Mouse (Mus musculus) T-helper 17 cell (primary cell): ENCODE data around the gene Itpr3.

Experiments used
- in situ Hi-C, 2 experiments: fragments of 300-600 bp; cut with MboI, MseI; formaldehyde crosslinking; loops; 1 replicate in 1 of 2; 2 replicates in 1 of 2; pipeline ENCODE4 v1.15.1; 2025; ENCODE audit warnings: high pct_unique_total_duplicates in 2 of 2

The Itpr3 gene

DNA sequence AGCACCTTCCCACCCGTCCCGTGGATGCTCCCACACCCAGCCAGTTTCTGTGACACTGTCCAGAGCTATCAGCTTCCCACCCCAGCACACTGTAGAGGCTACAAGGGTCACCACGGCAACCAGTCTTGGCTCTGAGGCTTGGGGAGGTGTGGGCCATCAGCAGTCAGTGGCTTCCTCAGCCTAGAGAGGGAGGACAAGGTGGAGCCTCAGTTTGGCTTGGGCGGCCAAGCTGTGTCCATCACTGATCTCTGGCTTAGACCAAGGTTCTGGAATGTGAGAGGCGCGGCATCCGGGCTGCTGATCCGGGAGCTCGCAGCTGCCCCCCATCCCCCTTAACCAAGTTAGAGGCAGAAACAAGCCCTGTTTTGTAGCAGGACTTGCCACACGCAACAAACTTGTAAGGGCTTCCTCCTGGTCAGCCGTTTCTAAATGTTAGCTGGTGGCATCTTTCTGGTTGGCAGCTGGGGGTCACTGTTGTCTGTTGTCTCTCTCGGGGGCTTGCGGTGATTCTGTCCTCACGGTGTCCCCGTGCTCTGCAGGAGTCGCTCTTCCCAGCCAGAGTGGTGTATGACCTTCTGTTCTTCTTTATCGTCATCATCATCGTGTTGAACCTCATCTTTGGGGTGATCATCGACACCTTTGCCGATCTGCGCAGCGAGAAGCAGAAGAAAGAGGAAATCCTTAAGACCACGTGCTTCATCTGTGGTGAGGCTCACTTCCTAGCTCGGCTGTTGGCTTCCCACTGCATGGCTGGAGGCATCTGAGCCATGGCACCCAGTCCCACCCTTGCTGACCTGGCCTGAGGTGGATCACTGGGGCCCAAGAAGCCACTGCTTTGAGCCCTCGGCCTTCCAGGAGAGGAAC, 61.8 kb downstream of the Itpr3 start:
- in situ Hi-C loops = no loop called here

DNA sequence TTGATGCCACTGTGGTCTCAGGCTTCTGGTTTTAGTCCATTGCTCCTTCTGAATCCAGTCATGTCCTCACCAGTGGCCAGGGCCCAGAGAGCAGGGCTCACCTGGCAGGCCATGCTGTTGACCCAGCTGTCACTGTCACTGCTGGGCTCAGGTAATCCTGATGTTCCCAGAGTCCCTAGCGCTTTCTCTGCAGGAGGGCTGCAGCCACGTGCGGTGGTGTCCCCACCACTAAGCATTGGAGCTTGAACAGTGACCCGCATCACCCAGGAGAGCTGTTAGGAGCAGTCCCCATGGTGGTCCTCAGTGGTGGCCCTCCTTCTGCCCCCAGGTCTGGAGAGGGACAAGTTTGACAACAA, 62.4 kb downstream of the Itpr3 start:
- in situ Hi-C loops = no loop called here

DNA sequence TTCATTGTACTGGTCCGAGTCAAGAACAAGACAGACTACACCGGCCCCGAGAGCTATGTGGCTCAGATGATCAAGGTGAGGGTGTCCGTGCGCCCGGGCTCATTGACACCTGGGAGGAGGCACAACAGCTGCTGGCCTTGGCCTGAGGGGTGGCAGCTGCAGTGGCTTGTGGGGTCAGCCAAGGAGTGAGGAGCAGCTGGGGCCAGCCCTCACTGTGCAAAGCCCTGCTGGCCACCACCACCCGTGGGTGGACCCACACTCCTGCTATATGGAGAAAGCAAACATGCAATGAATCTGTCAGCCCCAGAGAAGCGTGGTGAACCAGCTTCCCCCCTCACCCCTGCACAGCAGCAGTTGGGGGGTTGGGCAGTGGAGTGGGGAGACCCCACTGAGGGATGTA, 62.9 kb downstream of the Itpr3 start:
- in situ Hi-C loops = no loop called here

DNA sequence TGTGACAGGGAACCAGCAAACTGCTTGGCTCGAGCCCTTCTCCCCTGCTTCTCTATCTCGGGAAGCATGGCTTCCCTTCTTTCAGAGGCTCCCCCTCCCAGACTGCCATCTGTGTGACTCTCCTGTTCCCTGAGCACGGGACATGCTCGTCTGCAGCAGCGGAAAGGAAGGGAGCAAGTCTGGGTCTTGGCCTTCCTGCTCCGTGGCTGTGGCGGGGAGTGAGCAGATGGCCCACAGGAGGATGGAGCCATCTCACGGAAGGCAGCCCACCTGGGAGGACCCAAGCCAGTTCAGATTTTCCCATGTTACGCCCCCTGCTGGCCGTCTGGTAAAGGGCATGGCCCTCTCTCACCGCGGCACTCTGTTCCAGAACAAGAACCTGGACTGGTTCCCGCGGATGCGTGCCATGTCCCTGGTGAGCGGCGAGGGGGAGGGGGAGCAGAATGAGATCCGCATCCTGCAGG, 63.5 kb downstream of the Itpr3 start:
- in situ Hi-C loops = no loop called here

DNA sequence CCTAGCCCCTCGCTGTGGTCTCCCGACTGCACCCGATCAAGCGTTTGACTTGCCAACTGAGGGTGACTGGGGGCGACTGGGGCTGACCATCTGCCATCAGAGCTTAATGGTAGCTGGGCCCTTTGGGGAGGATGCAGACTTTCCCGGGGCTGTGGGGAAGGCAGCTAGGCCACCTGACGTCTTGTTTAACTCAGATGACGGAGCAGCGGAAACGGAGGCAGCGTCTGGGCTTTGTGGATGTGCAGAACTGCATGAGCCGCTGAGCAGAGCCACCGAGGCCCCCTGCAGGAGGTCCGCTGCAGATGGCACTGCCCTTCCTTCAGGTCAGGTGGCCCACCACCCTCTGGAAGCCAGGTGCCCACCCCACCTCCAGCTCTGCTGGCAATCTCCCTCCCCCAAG, 64.2 kb downstream of the Itpr3 start:
- in situ Hi-C loops = no loop called here

DNA sequence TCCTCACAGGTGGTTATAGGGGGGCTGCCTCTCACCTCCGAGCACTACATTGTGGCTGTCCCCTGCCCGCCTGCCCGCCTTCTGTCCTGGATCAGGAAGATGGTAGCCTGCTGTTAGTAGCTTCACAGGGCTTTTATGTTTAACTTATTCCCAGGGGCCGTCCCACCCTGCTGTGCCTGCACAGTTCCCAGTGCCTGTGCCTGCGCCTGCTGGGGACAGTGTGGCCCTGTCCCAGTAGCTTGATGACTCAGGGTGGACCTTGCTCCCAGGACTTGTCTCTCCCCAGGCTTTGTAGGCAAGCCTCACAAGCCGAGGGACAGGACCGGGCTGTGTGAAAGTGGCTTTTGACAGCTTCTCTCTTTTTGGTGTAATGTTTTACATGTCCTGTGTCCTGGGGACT, 64.7 kb downstream of the Itpr3 start:
- in situ Hi-C loops = no loop called here

DNA sequence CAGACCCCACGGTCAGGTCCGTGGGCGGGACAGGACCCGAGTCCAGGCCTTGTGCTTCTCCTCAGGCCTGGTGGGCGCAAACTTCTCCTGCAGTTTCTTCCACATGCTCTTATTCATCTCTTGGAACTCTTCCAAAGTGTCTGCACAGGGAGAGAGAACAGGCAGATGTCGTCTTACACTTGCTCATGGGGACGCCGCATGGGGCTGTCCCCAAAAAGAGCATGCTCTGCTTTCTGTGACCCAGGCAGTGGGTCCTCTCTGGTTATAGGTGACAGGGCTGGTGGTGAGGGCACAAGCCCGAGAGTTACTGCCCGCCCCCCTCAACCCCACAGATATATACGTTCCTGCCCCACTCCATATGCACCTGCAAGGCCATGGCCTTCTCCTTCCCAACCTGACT, 65.6 kb downstream of the Itpr3 start:
- in situ Hi-C loops = no loop called here

DNA sequence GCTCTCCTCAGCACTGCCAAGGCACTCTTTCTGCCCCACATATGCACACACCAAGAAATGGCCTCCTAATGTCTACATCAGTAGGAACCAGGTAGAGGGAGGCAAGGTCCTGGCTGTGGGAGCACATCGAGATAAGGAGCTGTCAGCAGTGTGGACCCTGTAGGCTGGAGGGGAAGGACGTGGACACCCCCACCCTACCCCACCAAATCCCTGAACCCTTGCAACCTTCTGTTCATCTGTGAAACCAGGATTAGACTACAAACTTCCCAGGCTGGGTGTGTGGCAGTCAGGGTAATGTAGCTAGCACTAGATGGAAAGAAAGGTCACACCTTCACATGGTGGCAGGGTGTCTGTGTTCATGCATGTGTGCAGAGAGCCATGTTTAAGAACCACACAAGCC, 66.0 kb downstream of the Itpr3 start:
- in situ Hi-C loops = no loop called here

DNA sequence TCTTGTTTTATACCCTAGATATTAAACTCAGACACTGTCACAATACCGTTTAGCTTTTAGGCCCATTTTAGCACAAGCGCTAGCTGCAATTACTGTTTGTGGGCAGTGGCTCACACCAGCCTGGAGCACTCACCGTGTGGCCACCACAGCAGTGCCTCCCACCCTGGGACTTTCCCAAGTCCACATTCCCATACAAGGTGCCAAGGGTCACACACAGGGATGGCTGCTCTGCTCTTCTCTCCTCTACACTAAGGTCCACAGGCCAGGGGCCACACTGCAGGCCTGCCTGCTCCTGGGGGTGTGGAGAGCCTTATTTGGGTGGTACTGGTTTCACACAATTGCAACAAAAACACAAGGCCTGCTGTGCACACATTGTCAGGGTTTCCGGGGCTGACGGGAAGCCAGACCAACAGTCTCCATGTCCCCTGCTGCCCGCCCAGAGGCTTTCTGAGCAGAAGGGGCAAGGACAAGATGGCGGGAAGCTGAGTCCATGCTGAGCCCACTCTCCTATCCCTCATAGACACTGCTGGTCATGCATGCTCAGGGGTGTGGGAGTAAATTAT, 66.8 kb downstream of the Itpr3 start:
- in situ Hi-C loops = no loop called here

DNA sequence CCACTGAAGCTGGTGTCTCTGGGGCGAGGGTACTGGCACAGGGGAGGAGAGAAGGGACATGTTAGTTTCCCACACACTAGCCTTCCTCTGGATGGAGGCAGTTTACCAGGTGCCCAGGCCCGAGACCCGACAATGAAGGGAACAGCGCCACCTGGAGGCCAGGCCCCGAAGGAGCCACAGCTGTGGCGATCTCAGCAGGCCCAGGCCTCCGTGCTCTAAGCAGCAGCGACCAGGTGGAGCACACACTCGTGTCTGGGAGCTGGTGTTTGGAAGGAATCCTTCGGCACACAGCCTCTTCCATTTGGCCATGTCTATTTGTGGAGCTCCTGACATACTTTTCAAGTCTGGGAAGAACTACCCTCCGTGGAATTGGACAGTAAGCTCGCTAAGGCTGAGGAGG, 68.1 kb downstream of the Itpr3 start:
- in situ Hi-C loops = no loop called here

DNA sequence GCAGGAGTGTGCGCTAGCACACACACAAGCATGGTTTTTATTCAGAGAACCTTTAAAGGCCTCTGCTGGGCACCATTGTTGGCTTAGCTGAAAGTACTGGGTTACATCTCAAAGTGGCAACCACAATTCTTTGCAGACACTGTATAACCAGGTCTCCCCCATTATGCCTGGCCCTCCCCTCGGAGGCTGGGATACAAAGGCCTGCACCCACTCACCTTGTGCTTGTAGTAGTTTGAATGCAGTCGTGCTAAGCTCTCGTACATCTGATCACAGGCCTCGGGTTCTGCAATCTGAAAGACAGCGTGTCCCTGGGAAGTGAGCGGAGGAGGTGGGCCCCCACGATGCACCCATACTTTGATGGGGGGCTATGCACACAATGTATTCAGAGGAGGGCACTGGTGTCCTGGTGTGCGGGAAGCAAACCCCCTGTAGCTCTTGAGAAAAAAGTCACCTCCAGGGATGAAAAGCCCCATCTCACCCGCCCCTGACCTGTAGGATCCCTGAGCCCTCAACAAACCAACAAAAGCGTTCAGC, 68.6 kb downstream of the Itpr3 start:
- in situ Hi-C loops = no loop called here

DNA sequence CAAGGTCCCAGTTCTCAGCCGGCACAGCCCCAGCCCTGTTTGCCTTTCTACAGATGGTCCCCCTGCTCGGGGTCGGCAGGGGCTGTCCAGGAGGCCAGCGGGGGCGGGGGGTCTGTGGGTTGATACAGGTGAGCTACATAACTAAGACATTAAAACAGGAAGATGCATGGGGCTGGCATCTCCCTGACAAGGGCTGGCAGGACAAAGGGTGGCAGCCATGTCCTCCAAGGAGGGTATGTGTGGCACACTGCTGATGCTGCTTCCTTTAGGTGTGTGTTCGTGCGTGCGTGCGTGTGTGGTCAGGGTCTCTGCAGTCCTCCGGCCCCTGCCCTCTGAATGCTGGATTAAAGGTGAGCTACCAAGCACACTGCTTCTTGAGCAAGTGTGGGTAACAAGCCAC, 69.9 kb downstream of the Itpr3 start:
- in situ Hi-C loops = no loop called here

DNA sequence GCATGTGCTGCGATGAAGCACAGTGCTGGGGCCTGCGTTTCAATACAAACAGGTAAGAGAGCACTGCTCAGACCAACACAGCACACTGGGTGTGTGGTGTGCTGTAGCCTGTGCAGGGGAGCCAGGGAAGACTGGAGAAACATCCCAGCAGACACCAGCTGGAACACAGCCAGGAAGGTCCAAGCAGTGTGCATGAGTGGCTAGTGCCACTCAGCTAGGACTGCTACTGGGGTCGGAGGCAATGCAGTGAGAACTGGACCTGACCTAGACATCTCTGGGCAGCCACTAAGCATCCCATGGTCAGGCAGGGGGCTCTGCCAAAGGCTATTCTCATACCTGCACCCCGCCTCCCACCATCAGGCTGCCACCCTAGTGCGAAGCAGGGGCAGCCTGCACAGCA, 71.1 kb downstream of the Itpr3 start:
- in situ Hi-C loops = no loop called here

DNA sequence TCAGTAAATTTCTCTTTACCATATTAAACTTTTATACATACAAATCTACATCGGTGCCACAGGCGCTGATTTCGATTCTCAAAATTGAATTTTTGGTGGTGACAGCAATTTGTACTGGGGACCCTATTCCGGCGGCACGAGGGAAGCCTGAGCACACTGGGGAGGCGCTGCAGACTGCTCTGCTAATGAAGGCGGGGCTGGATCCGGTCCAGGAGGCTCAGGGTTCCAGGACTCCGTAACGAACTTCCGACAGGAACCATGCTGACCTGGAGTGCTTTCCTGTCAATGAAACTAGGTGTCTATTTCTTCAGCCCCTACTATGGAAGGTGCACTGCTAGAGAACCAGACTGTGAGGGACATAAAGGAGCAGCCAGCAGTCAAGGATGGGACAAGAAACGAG, 72.2 kb downstream of the Itpr3 start:
- in situ Hi-C loops = no loop called here

DNA sequence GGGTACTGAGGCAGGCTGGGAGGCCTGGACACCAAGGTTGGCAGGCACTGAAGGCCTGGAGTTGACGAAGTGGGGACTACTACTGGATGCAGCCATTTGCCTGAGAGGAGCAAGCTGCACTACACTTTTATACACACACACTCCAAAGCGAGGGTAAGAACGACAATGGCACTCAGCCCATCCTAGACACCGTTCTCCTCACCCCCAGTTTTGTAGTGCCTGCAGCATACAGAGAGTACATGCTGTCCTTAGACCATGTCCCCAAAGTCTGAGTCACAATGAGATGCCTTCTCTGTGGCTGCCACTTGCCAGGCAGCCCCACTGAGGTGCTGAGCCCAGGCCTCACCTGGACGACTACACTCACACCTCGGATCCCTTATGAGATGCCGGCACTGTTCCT, 72.7 kb downstream of the Itpr3 start:
- in situ Hi-C loops = no loop called here

DNA sequence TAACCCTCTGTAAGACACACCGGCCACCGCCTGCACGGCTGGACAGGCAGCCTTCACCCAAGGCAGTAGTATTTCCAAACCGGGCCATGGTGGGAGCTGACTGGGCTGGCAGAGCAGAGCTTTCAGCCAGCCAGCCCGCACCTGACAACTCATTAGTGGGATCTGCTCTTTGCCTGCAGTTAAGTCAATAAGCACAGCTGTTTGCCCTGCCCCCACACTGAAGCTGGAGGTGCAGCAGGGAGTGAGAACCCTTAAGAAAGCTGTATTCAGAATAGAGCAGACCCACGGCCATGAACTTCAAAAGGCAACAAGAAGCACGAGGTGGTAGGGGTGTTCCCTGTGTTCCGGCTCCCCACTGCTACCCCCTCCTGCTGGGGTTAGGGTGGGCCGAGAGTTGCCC, 73.1 kb downstream of the Itpr3 start:
- in situ Hi-C loops = no loop called here

DNA sequence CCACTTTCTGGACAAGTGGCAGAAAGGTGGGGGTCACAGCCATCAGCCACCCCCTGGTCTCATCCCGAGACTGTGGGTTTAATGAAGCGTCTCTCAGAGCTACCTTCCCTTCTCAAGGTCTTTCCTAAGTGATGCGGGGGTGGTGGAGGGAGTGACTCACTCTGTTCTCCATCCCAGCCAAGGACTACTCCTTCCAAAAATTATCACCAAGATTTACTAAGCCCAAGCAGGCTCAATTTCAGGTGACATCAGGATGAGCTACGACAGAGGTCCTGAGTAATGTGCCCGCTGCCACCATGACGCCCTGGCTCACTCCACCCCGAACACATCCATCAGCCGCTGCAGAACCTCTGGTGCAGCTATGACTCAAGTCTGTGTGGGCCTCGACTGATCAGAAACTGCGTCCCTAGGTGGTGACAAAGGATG, 74.1 kb downstream of the Itpr3 start:
- in situ Hi-C loops = no loop called here

DNA sequence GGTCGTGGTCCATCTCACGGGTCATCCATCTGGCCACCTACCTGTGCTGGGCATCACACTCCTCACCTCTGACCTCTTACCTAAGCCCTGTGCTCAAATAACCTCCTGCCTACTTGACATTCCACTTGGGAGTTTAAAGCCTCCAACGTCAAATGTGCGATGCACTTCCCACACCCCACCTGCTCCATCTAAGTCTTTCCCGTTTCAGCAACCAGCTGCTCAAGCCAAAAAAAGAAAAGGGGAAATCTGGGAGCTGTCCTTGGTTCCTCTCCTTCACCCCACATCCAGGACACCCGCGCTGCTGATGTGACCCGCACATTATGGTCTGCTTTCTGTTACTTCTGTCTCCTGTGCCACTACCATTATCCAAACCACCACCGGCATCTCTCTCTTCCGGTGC, 75.1 kb downstream of the Itpr3 start:
- in situ Hi-C loops = no loop called here

DNA sequence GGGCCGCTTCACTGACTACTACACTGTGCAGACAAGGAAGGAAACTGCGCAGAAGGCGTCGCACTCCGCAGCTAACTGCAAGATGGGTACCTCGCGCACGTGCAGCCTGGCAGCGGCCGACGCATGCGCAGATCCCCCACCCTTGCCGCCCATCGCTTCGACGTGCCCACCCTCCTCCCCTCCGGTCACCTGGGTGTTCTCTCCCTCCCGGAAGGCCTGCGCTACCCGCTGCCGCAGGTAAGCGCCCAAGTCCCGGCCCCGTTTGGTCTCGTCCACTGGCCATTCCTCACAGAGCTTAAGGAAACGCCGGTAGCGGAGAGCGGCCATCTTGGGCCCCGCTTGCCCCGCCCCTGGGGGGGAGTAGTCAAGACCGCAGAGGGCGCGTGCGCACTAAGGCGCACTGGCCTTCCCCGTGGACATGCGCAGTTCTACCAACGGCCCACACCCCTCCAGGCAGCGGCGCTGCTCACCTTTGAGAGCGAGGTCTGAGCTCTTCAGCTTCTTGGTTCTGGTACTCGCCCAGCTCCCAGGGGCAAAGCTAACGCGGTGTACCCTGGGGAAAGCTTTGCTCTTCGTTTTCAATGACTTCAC, 76.5 kb downstream of the Itpr3 start, which contains the start of gene Uqcc2:
TSS of gene Uqcc2 (minus strand) at position 366 of the 591 bp plus-strand sequence.
- in situ Hi-C loops = no loop called here

DNA sequence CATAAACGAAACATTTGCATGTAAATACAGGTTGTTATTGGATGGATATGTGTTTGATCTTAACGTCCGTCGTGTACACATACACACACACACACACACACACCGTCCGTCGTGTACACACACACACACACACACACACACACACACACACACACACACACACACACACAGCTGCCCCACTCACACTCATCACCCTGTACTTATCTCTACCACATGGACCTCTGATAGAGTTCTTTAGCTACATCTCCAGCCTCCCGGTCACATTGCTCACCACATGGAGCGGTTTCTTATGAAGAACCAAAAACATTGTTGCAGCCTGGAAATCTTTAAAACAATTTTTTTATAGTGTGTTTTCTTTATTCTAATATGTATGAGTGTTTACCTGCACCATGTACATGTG, 77.1 kb downstream of the Itpr3 start:
- in situ Hi-C loops = no loop called here

DNA sequence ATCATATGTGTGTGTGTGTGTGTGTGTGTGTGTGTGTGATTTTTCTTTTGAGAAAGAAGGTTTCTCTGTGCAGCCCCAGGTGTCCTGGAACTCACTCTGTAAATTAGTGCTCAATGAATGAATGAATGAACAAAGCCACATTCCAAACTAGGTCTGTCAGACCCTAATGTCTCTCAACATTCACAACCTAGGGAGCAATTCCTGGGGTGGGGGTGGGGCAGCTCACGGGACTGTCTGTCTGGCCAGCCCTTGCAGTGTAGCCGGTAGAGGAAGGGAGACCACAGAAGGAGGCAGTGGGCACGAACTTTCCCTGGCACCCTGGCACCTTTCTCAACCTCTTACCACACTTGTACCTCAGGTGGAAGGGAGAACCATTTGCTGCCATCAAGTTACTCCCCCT, 77.6 kb downstream of the Itpr3 start:
- in situ Hi-C loops = no loop called here

DNA sequence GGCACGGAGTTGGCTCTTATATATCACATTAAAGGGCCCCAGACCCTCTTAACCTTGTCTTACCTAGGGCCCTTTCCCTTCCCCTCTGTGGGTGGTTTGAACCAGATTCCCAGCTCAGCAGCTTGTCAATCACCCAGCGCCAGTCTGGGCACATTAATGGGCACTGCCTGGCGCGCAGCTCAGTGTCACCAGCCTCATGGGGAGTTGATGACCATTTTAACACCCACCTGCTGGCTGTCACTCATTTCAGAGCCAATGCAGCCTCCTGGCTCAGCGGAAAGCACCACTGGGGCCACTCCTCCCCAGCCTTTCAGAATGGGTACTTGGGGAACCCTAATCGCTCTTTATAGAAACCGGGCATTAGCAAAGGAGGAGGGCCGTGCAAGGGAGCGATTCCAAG, 81.3 kb downstream of the Itpr3 start:
- in situ Hi-C loops = no loop called here

DNA sequence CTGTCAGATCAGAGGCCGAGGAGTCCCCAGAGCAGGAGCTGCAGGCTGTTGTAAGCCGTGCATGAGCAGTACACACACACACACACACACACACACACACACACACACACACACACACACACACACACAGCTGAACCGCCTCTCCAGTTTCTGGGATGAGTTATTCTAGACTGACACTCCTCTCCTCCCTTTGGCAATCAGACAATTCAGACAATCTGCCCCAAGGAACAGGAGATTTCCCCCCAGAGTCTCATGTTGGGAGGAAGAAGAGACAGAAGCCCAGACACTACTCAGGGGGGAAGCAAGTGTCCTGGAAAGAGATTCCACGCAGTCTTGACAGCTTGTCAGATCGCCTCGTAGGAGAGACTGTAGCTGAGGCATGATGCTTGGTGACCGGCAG, 82.2 kb downstream of the Itpr3 start:
- in situ Hi-C loops = no loop called here
